Mouse (Mus musculus) mouse trophoblast stem cell (cell line): Measurements from ENCODE around the gene Sema3g.

ENCODE experiments used
- in situ Hi-C, 2 experiments: fragments of 300-500 bp; cut with MseI, MboI; formaldehyde crosslinking; loops; 2 replicates in 1 of 2; 3 replicates in 1 of 2; pipeline ENCODE4 v1.15.1; 2025

Sema3g gene

DNA sequence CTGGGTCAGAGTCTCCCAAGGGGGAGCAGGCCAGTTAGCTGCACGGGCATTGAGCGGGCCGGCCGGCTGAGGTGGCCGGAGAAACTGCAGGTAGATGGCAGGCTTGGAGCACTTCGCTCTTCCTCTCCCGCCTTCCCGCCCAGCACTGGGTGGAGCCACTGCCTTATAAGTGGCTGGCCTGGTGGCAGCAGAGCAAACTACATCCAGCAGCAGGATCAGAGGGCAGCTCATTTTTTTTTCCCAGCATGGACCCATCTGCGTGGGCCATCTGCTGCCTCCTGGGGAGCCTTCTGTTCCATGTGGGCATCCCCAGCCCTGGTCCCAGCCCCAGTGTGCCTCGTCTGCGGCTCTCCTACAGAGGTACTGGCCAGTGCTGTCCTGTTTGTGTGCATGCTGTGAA lies at the start of gene Sema3g:
TSS of gene Sema3g (plus strand) at position 195 of the 400 bp plus-strand sequence.
- in situ Hi-C loops = no loop called here

DNA sequence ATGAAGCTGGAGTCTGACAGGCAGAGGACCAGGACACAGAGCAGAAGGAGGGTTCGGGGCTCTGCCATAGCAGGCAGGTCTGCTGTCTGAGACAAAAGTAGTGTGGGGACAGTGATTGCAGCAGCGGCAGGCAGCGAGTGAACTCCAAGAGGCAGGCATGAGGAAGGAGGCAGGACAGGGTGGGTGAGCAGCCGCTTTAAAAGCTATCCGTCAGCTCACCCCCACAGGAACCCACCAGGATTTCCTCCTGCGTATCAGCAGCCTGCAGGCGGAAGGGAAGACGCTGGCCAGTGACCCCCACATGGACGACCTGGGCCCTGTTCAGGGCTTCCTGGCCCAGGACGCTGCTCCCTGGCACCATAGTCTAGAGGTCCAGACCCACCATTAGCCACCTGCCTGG lies 49.2 kb upstream of the Sema3g start, which contains the start of gene Stab1:
TSS of gene Stab1 (minus strand) at position 217 of the 400 bp plus-strand sequence.
- in situ Hi-C loops = no loop called here

GRCm38 (mm10) chr14:31169508-31169907 lies 48.2 kb upstream of the Sema3g start:
- in situ Hi-C loops = no loop called here

GRCm38 (mm10) chr14:31170963-31171362 lies 46.7 kb upstream of the Sema3g start:
- in situ Hi-C loops = no loop called here

DNA sequence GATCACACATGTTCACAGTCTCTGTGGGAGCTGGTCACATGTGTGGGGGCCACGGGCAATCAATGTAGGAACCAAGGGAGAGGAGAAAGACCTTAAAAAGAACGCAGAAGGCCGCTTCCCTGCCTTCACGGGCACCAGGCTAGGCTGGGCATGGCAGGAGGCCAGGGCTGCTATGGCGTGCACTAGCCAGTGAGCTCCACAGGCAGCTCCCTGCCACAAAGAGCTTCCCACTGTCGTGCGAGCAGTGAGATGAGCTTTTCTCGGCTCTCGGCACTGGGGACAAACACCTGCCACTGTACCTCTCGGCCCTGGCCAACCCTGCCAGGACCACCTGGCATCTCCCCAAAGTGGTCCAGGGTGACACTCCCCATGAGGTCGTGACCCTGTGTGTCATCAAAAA lies 46.3 kb upstream of the Sema3g start:
- in situ Hi-C loops = no loop called here

DNA sequence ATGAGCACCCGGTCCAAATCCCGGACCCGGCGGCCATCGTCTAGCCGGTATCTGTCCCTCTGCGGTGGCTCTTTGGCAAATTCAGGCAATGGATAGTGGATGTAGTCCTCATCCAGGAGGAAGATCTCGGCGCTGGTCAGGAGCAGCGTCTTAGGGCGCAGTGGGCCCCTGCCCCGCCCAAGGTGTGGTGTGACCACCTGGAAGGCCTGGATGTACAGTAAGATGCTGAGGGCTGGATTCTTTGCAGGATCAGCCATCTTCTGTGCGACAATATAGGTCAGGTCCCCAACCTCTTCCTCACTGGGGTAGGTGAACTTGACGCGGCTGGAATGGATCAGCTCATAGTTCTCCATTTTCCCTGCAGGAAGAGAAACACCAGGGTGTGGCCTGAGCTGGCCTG lies 45.8 kb upstream of the Sema3g start:
- in situ Hi-C loops = no loop called here

- in situ Hi-C loops = no loop called here
Measured at GRCm38 (mm10) chr14:31172781-31173455, 44.7 kb upstream of the Sema3g start.

GRCm38 (mm10) chr14:31173537-31173936 lies 44.1 kb upstream of the Sema3g start:
- in situ Hi-C loops = no loop called here

DNA sequence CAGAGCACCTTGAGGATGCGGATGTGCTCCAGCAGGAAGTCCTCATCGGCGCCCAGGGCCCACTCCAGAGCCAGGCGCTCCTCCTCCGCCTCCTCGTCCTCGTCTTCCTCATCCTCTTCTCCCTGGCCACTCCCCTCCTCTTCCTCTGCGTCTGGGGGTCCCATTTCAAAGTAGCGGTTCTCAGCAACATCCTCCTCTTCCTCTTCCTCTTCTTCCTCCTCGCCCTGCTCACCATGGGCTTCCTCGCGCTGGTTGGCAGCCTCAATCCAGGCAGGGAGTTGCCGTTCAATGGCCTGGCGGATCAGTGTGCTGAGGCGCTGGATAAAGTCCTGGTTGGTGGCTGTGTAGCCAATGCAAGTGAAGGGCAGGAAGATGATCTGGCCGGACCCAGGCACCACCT lies 40.4 kb upstream of the Sema3g start:
- in situ Hi-C loops = no loop called here

DNA sequence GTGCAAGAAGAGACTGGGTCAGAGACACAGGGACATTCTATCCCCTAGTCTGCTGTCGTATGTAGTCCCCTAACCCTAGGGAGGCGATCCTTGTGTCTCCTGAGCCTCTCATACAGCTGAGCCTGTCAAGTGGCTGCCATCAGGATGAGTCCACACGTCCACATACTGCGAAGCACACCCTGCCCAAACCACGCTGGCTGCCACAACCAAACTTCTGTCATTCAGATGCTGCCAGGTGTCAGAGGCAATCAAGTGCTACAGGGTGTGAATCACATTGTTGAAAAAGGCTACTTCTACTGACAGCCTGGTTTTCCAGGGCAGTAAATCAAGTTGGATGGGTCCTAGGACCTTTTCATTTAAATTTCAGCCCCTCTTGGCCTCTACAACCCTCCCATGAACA lies 39.9 kb upstream of the Sema3g start:
- in situ Hi-C loops = no loop called here

DNA sequence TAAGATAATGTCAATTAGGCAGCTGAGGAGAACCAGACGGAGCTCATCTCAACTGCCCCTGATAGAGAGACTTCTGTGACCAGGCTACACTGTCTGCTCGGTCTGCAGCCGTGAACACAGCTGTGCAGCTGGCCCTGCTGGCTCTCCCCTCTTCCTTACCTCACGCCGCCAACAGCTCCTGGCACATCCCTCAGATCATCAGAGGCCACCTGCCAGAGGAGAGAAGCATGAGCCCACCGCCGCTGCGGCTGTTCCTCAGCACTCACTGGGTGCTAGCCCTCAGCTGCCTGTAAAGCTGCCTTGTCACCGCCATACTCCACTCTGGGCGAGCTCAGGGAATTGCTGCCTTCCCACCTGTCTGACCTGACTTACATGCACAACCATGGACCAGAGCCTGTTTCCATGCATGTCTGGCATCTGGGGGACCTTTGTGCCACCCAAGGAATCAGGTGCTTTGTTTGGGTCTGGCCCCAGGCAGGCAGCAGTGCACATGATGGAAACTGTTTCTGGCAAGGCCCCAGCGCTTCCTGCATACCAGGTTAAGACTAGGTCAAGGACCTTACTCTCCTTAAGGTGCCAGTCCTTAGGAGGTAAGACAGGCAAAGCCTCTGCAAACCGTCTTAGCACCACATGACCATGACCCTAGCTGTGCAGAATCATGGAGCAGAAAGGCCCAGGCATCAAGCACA lies 37.8 kb upstream of the Sema3g start:
- in situ Hi-C loops = no loop called here

GRCm38 (mm10) chr14:31181512-31181911 lies 36.1 kb upstream of the Sema3g start:
- in situ Hi-C loops = no loop called here

DNA sequence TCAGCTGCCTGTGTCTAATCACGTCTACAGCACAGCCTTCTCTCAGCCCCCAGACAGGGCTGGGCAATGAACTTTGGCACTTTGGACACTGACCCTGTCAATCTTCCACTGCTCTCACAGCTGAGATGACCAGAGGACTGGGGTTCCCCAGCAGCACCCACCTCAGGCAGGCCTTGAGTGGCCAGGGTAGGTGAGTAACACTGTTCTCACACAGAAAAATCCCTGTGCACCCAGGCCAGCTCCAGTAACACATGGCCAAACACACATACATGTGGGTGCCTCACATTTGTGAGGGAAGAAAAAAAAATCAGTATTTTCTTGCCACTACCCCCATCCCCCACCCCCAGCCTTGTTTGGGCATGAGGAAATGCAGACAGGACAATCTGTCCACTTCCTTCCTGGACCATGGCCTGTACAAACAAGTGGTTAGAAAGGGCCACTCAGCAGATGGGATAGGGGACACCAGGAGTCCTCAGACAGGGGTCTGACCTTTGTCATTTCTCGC lies 34.8 kb upstream of the Sema3g start:
- in situ Hi-C loops = no loop called here

- in situ Hi-C loops = no loop called here
Measured at GRCm38 (mm10) chr14:31183541-31183940, 34.1 kb upstream of the Sema3g start.

DNA sequence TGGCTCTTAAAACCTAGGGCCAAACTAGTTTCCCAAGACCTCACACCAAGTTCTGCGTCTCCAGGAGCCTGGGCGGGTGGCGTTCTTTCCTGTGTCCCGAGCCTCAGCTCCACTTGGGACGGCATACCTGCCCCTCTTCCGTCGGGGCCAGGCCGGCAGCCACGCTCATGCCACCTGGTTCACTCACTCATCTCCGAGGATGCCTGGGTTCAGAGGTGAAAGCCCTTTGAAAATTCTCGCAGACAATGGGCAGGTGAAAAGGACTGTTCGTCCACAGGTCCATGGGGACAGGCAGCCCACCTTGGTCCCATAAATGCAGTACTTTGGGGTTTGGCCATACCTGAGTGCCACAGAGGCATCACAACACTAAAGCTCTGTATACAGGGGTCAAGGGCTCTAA lies 33.5 kb upstream of the Sema3g start:
- in situ Hi-C loops = no loop called here

- in situ Hi-C loops = no loop called here
Measured at GRCm38 (mm10) chr14:31186656-31187055, 31.0 kb upstream of the Sema3g start.

DNA sequence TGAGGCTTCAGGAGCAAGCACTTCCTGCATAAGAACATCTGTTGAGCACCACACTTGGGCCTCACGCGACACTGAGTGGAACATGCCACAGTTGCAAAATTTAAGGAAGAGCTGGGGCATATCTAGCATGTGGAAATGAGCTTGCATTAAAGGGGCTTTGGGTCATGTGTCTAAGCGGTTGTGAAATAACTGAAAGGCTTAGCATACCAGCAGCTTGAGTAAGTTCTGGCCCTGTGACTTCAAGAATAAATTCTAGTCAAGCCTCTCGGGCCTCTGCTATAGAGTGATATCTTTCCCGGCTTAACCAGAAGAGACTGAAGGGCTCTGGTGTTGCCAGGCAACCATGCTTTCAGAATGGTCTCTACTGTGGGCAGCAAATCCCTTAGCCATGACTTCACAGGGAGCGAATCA lies 28.9 kb upstream of the Sema3g start:
- in situ Hi-C loops = no loop called here

DNA sequence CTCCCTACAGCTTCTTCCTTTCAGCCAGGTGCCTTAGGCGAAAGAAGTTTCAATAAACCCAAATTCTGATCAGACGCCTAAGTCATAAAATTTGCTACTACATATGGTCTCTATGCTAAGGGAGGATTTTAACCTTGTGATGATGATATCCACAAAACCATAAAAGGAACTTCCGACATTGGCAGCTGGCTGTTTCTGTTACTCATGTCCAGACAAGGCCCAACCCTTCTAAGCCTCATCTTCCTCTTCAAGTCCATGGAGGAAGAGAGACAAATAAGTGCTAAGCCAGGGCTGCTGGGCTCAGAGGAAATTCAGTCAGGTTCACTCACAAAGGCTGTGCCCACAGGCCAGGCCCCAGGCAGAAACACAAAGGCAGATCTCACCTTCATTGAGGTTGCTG lies 28.3 kb upstream of the Sema3g start:
- in situ Hi-C loops = no loop called here

DNA sequence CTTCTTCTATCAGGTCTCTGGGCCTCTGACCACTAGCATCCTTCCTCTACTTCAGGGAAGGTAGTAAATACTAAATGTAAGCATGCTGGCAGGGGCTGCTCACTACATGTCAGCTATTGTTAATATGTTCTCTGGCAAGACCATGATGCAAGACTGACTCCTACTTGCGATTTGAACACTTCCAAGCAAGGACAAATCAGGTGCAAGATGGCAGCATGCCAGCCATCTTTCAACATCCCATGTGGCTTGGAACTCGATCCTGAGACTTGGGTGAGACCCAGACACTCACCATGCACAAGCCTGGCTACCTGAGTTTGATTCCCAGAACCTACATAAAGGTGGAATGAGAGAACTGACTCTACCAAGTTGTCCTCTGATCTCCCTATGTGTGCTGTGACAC lies 25.7 kb upstream of the Sema3g start:
- in situ Hi-C loops = no loop called here

DNA sequence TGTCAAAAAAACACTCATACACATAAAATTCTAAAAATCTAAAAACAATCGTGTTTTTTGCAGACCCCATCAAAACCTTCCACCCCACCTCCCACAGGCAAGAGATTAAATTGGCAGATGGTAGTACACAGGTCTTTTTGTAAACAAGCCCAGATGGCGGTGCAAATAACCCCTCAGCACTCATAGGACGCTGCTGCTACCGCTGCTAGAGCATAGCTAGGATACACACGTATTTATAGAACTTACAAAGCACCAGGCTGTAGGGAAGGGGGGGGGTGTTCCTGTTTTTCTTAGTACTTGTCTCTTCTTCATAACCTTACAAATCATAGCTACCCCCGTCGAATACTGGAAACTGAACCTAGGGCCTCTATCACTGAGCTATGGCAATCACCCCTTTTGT lies 23.9 kb upstream of the Sema3g start:
- in situ Hi-C loops = no loop called here

DNA sequence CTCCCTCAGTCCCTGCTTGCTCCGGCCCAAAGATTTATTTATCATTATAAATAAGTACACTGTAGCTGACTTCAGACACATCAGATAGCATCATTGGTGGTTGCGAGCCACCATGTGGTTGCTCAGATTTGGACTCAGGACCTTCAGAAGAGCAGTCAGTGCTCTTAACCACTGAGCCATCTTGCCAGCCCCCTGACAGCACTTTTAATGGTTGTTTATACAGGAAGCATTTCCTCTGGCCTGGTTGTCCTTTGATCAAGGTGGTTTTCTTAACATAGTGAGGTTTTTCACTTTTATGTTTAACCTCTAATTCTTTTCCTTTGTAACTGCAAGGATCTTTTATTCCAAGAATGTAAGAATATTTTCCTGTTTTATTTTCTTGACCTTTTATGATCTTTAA lies 23.2 kb upstream of the Sema3g start:
- in situ Hi-C loops = no loop called here

DNA sequence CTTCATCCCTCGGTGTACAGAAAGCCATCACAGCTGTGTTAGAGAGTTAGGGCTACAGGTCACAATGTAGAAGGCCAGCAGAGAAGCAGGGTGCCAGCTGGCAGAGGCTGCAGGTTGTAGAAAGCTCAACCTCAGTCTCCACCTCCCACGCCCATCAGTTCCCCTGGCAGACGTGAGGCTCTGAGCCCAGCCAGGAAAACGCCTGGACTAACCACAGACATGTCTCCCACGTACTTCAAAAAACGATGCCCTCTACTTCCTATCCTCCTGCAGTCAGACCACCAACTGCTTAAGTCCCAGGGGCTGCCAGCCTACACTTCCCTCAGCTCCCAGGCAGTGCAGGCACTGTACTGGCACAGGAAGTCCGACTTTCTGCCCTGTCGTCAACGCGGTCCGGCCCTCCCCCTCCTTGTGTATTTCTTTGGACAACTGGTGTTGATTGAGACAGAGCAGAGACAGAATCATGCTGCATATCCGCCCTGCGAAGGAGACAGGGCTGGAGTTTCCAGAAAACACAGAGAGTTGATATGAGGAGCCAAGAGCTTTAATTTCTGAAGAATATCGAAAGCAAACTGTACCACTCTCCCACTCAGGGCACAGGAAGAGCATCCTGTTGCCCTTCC lies 22.7 kb upstream of the Sema3g start:
- in situ Hi-C loops = no loop called here

GRCm38 (mm10) chr14:31195521-31195920 lies 22.1 kb upstream of the Sema3g start:
- in situ Hi-C loops = no loop called here
